Mouse (Mus musculus) kidney, adult 2 months (tissue): ENCODE measurements at regions not wholly inside any gene's neighbourhood (a gene's known extent, or its start where the extent isn't known, plus 50 kb on each side); places are given as distances from the start of the nearest gene placed in this dataset.
A peak's percentile ranks its signal among the peaks of the same experiment; 100 is the strongest.

Source experiments
- DNase-seq: peaks from one replicate; pipeline ENCODE4 v3.0.0; 2021
- H3K27ac ChIP-seq: fragments of 200-500 bp; 2 replicates; pipeline ENCODE4 v1.5.1; 2012; ENCODE audit warnings: low read depth, low read length, control low read depth, inconsistent platforms; ENCODE audit not compliant: insufficient read depth
- H3K27me3 ChIP-seq: fragments of 200-500 bp; replicated peaks from 2 replicates; pipeline ENCODE4 v1.6.1; 2012; ENCODE audit warnings: mild to moderate bottlenecking, moderate library complexity, low read length, inconsistent platforms; ENCODE audit not compliant: control insufficient read depth, insufficient read depth
- H3K36me3 ChIP-seq: fragments of 200-500 bp; 2 replicates; pipeline ENCODE4 v1.6.1; 2012; ENCODE audit warnings: mild to moderate bottlenecking, moderate library complexity, low read length, inconsistent platforms; ENCODE audit not compliant: control insufficient read depth, insufficient read depth
- H3K4me1 ChIP-seq: fragments of 200-500 bp; 2 replicates; pipeline ENCODE4 v1.6.1; 2011; ENCODE audit warnings: low read length; ENCODE audit not compliant: control insufficient read depth, insufficient read depth
- H3K4me3 ChIP-seq: fragments of 200-500 bp; 2 replicates; pipeline ENCODE4 v1.5.1; 2011; ENCODE audit warnings: mild to moderate bottlenecking, low read depth, low read length, control low read depth; ENCODE audit not compliant: insufficient read depth
- CTCF ChIP-seq: fragments of 200-500 bp; conservative IDR thresholded peaks from 2 replicates; pipeline ENCODE4 v1.5.1; 2011; ENCODE audit warnings: low read depth, mild to moderate bottlenecking, control low read depth, low read length, moderate library complexity, mixed read lengths; ENCODE audit not compliant: insufficient read depth, insufficient read length
- POLR2A ChIP-seq: fragments of 200-500 bp; IDR thresholded peaks from one replicate; pipeline ENCODE4 v1.6.1; 2011; ENCODE audit warnings: low read depth, low read length, control low read depth
- WGBS: fragments of 180-500 bp; shearing (Covaris S2); methylation state at CpG from one replicate; pipeline ENCODE4 v1.1.7; 2018; 5-methylcytosine and 5-hydroxymethylcytosine counted together

DNA sequence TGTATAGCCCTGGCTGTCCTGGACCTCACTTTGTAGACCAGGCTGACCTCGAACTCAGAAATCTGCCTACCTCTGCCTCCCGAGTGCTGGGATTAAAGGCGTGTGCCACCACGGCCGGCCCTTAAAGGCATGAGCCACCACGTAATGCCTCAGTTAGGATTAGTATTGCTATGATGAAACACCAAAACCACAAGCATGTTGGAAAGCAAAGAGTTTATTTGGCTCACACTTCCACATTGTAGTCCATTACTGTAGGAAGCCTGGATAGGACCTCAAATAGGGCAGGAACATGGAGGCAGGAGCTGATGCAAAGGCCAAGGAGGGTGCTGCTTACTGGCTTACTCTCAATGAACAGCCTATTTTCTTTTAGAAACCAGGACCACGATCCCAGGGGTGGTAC, 278.0 kb upstream of the Col3a1 start:
- TF ChIP-seq POLR2A (no peak), CTCF (no peak)
- Histone ChIP-seq H3K4me3 (no peak overlapping the region), H3K27ac (no peak overlapping the region), H3K4me1 (no peaks in the 10 kb centered on the region), H3K36me3 (no peaks in the 10 kb centered on the region), H3K27me3 (no peaks in the 10 kb centered on the region)
- WGBS: 89% methylated on average over 7 of the region's 7 CpGs
- DNase-seq: no peak

- TF ChIP-seq POLR2A (no peak), CTCF (no peak)
- no peaks in the 10 kb centered on the region for H3K27me3 ChIP-seq
- no peak overlapping the region for H3K4me3 ChIP-seq
- WGBS: 83% methylated on average over 1 of the region's 1 CpGs
- no peak overlapping the region for H3K27ac ChIP-seq
- no peak for DNase-seq
- no peaks in the 10 kb centered on the region for H3K4me1 ChIP-seq
- H3K36me3 ChIP-seq: no peaks in the 10 kb centered on the region
Measured at GRCm38 (mm10) chr1:45041328-45041727, 270.0 kb upstream of the Col3a1 start.

GRCm38 (mm10) chr1:45041815-45042214, 269.5 kb upstream of the Col3a1 start:
- no peak for DNase-seq
- no peak for TF ChIP-seq POLR2A
- no peak for TF ChIP-seq CTCF
- H3K4me3 ChIP-seq: no peak overlapping the region

DNA sequence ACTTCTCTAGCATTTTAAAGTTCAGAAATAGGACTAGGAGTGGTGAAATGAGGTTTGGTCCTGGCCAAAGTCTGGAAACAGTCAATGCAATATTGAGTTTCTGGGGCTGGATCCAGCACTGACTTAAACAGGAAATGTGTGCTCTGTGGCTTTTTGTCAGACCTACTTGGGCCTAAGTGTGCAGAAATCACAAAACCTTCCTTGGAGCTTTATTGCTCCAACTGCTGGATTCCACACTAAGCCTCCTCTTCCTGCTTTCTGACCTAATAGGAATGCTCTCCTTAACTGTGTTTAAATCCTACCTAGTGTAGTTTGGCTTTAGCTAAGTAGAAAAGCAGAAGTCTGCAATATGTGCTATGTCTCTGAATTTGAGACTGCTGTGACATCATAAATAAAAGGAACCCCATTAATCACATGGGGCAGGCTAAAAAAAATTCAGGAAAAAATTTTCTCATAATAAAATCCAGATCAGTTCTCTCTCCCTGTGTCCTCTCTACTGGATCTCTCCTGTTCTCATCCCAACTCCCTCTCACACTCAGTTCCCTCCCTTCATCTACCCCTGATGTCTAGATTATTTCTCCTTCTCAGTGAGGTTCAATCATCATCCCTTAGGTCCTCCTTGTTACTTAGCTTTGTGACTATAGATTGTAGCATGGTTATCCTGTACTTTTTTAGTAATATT, 268.0 kb upstream of the Col3a1 start:
- TF ChIP-seq CTCF: no peak
- TF ChIP-seq POLR2A: no peak
- Histone ChIP-seq H3K36me3 (no peaks in the 10 kb centered on the region), H3K4me1 (no peaks in the 10 kb centered on the region), H3K27me3 (no peaks in the 10 kb centered on the region), H3K4me3 (no peak overlapping the region), H3K27ac (no peak overlapping the region)
- no peak for DNase-seq

More at GRCm38 (mm10) chr1:45041815-45042214, 269.5 kb upstream of the Col3a1 start:
- no peak overlapping the region for H3K27ac ChIP-seq
- no peaks in the 10 kb centered on the region for H3K27me3 ChIP-seq
- H3K4me1 ChIP-seq: no peaks in the 10 kb centered on the region
- H3K36me3 ChIP-seq: no peaks in the 10 kb centered on the region

GRCm38 (mm10) chr1:45090841-45091535, 220.3 kb upstream of the Col3a1 start:
- H3K4me3 ChIP-seq: no peak overlapping the region
- no peaks in the 10 kb centered on the region for H3K4me1 ChIP-seq
- H3K27ac ChIP-seq: no peak overlapping the region
- 77% methylated on average over 10 of the region's 10 CpGs for WGBS
- DNase-seq: no peak
- H3K36me3 ChIP-seq: no peaks in the 10 kb centered on the region
- H3K27me3 ChIP-seq: no peaks in the 10 kb centered on the region
- TF ChIP-seq CTCF (no peak), POLR2A (no peak)

- Histone ChIP-seq H3K36me3 (no peaks in the 10 kb centered on the region), H3K27me3 (no peaks in the 10 kb centered on the region), H3K27ac (no peak overlapping the region), H3K4me1 (no peaks in the 10 kb centered on the region), H3K4me3 (no peak overlapping the region)
- no peak for TF ChIP-seq CTCF
- TF ChIP-seq POLR2A: no peak
- peak; percentile 26 for DNase-seq
Measured at GRCm38 (mm10) chr1:45100966-45101365, 210.4 kb upstream of the Col3a1 start.

GRCm38 (mm10) chr1:45116409-45117144, 194.8 kb upstream of the Col3a1 start:
- Histone ChIP-seq H3K27me3 (no peaks in the 10 kb centered on the region), H3K4me3 (no peak overlapping the region), H3K36me3 (no peaks in the 10 kb centered on the region), H3K27ac (no peak overlapping the region), H3K4me1 (no peaks in the 10 kb centered on the region)
- no peak for TF ChIP-seq POLR2A
- TF ChIP-seq CTCF: no peak
- 57% methylated on average over 1 of the region's 1 CpGs for WGBS
- no peak for DNase-seq
